Mouse (Mus musculus) lung, postnatal 0 days (tissue): ENCODE data around the gene Adamts16. TPM values are rescaled to one million over a fixed set of nuclear protein-coding genes. Genes with fewer than 3 reads are reported as not detected.
"Not testable (repeated sequence)": the region's sequence is repeated elsewhere in the genome, so short reads cannot be mapped to it uniquely, and the experiment has no call there.

Experiments used
- ATAC-seq: fragments of 200-750 bp; cut with Nextera tagmentation; 2 replicates; pipeline ENCODE4 v1.8.0; 2017; ENCODE audit warnings: moderate library complexity
- DNase-seq: peaks from one replicate; pipeline ENCODE4 v3.0.0-alpha.2; 2016; ENCODE audit warnings: low spot score
- H3K27ac ChIP-seq: fragments of 300-500 bp; sonication (generic); 2 replicates; pipeline ENCODE4 v1.5.1; 2014; ENCODE audit warnings: antibody characterized with exemption, mild to moderate bottlenecking, low read length, mixed read lengths
- H3K27me3 ChIP-seq: fragments of 300-500 bp; sonication (generic); replicated peaks from 2 replicates; pipeline ENCODE4 v1.6.1; 2014; ENCODE audit warnings: low read length, mixed read lengths; ENCODE audit not compliant: insufficient read depth
- H3K36me3 ChIP-seq: fragments of 300-500 bp; sonication (generic); 2 replicates; pipeline ENCODE4 v1.6.1; 2014; ENCODE audit warnings: low read length, mixed read lengths; ENCODE audit not compliant: insufficient read depth
- H3K4me1 ChIP-seq: fragments of 300-500 bp; sonication (generic); 2 replicates; pipeline ENCODE4 v1.6.1; 2014; ENCODE audit warnings: antibody characterized with exemption, low read depth, low read length, mixed read lengths; ENCODE audit not compliant: insufficient read depth
- H3K4me2 ChIP-seq: fragments of 300-500 bp; sonication (generic); replicated peaks from 2 replicates; pipeline ENCODE4 v1.6.1; 2014; ENCODE audit warnings: low read depth, mild to moderate bottlenecking, low read length, moderate library complexity, mixed read lengths
- H3K4me3 ChIP-seq: fragments of 300-500 bp; sonication (generic); 2 replicates; pipeline ENCODE4 v1.5.1; 2014; ENCODE audit warnings: low read depth, low read length
- H3K9ac ChIP-seq: fragments of 300-500 bp; sonication (generic); replicated peaks from 2 replicates; pipeline ENCODE4 v1.6.1; 2014; ENCODE audit warnings: low read depth, mild to moderate bottlenecking
- H3K9me3 ChIP-seq: fragments of 300-500 bp; sonication (generic); 2 replicates; pipeline ENCODE4 v1.6.1; 2016; ENCODE audit warnings: low read length, mixed read lengths
- CTCF ChIP-seq: IDR thresholded peaks from 2 replicates; pipeline ENCODE4 v1.5.1; 2016; ENCODE audit warnings: antibody characterized with exemption, mild to moderate bottlenecking
- EP300 ChIP-seq: IDR thresholded peaks from 2 replicates; pipeline ENCODE4 v1.6.1; 2016; ENCODE audit warnings: antibody characterized with exemption, mild to moderate bottlenecking, control low read depth
- WGBS: fragments of 180-500 bp; shearing (Covaris S2); extraction: QIAGEN DNeasy Blood & Tissue Kit; methylation state at CpG from one replicate; pipeline ENCODE4 v1.1.7; 2014; 5-methylcytosine and 5-hydroxymethylcytosine counted together
- polyA plus RNA-seq: library from polyadenylated mRNA; unstranded; fragments of >200 nt; fragmentation: Nextera tagmentation; extraction: Ambion mirVana; gene quantifications from 2 replicates; pipeline ENCODE4 v1.2.1, GENCODE M21; 2015

Adamts16 gene
- polyA plus RNA-seq: not detected in 2 replicates

- Histone ChIP-seq H3K27ac (no peak within 1 kb of the TSS), H3K27me3 (0 out of 2 replicates have a peak, but pooled peaks cover 15% of the 10 kb centered on the region), H3K9ac (no peak within 1 kb of the TSS), H3K4me3 (no peak within 1 kb of the TSS), H3K4me1 (no peaks in the 10 kb centered on the region), H3K4me2 (no peak within 1 kb of the TSS), H3K9me3 (no peaks in the 10 kb centered on the region), H3K36me3 (no peaks in the 10 kb centered on the region)
- no peak for ATAC-seq
- no peak for TF ChIP-seq EP300
- no peak for TF ChIP-seq CTCF
- WGBS: 2% methylated on average over 17 of the region's 18 CpGs
- DNase-seq: no peak
These were observed at the start of gene Adamts16 for GRCm38 (mm10) chr13:70841421-70841904. TSS of gene Adamts16 (minus strand) at chr13:70841811.

GRCm38 (mm10) chr13:70887136-70887535 is 45.5 kb upstream of the Adamts16 start:
- no peaks in the 10 kb centered on the region for H3K36me3 ChIP-seq
- DNase-seq: no peak
- H3K4me1 ChIP-seq: no peaks in the 10 kb centered on the region
- H3K27me3 ChIP-seq: no peaks in the 10 kb centered on the region
- ATAC-seq: no peak
- H3K9ac ChIP-seq: no peak overlapping the region
- WGBS: 74% methylated on average over 1 of the region's 1 CpGs
- no peak overlapping the region for H3K27ac ChIP-seq
- H3K4me2 ChIP-seq: no peak overlapping the region
- no peaks in the 10 kb centered on the region for H3K9me3 ChIP-seq
- no peak overlapping the region for H3K4me3 ChIP-seq
- no peak for TF ChIP-seq CTCF
- no peak for TF ChIP-seq EP300

GRCm38 (mm10) chr13:70885006-70885405 is 43.4 kb upstream of the Adamts16 start:
- no peaks in the 10 kb centered on the region for H3K27me3 ChIP-seq
- ATAC-seq (no peak), DNase-seq (no peak)
- H3K36me3 ChIP-seq: no peaks in the 10 kb centered on the region
- TF ChIP-seq CTCF (no peak), EP300 (no peak)
- no peak overlapping the region for H3K9ac ChIP-seq
- 81% methylated on average over 2 of the region's 2 CpGs for WGBS
- H3K4me3 ChIP-seq: no peak overlapping the region
- H3K27ac ChIP-seq: no peak overlapping the region
- H3K9me3 ChIP-seq: no peaks in the 10 kb centered on the region
- H3K4me2 ChIP-seq: no peak overlapping the region
- H3K4me1 ChIP-seq: no peaks in the 10 kb centered on the region

GRCm38 (mm10) chr13:70883891-70884890 is 42.6 kb upstream of the Adamts16 start:
- Histone ChIP-seq H3K4me3 (no peak overlapping the region), H3K9me3 (no peaks in the 10 kb centered on the region), H3K27me3 (no peaks in the 10 kb centered on the region), H3K4me1 (no peaks in the 10 kb centered on the region), H3K9ac (no peak overlapping the region), H3K27ac (no peak overlapping the region), H3K36me3 (no peaks in the 10 kb centered on the region), H3K4me2 (no peak overlapping the region)
- 33% methylated on average over 12 of the region's 12 CpGs for WGBS
- ATAC-seq: peak; percentile 33; the same call in 1 of the 2 replicates
- DNase-seq: peak; percentile 19
- TF ChIP-seq EP300: no peak
- TF ChIP-seq CTCF: no peak

DNA sequence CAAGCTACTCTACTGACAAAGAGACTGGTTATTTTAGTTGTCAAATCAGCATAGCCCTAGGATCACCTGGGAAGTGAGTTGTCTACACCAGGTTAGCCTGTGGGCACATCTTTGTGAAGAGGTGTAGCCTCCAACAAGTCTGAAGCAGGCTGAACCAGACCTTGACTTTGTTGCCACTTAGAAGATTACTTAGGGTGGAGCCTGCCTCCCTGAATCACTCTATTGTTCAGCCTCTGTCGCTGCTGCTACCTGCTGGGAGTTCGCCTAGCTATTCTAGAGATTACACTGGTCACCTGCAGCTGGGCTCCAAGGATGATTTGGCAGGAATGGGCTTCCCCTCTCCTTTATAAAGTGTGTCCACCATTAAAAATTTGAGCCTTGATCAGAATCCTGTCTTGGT is 38.4 kb upstream of the Adamts16 start:
- not testable (repeated sequence) for H3K36me3 ChIP-seq, DNase-seq, ATAC-seq, H3K9me3 ChIP-seq, H3K9ac ChIP-seq, H3K4me2 ChIP-seq, H3K4me3 ChIP-seq, H3K27ac ChIP-seq, H3K4me1 ChIP-seq, H3K27me3 ChIP-seq
- WGBS: 40% methylated on average over 2 of the region's 2 CpGs

DNA sequence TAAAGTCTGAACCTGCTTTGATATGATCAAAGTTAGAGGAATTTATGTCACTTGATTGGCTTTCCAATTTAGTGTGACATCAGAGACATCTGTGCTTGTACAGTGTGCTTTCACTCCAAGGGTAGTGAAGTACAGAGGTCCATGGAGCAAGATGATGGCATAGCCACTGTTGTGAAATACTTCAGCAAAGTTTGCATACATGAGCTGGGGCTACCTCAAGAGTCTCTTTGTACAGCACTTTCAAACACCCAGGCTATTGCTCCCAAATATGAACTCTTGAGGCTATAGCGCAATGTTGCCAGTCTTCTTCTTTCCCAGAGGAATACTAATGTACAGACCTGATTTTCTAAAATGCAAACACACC is 35.9 kb upstream of the Adamts16 start:
- Histone ChIP-seq H3K9ac (no peak overlapping the region), H3K4me1 (no peaks in the 10 kb centered on the region), H3K4me3 (no peak overlapping the region), H3K4me2 (no peak overlapping the region), H3K27ac (no peak overlapping the region), H3K36me3 (no peaks in the 10 kb centered on the region), H3K9me3 (no peaks in the 10 kb centered on the region), H3K27me3 (no peaks in the 10 kb centered on the region)
- ATAC-seq (peak; percentile 85), DNase-seq (peak; percentile 68)
- TF ChIP-seq CTCF: no peak
- peak; percentile 43; the same call in 1 of the 2 replicates for TF ChIP-seq EP300
- WGBS: 71% methylated on average over 1 of the region's 1 CpGs
